Mouse (Mus musculus): Measurements from ENCODE around the gene Emc3. TPM values are rescaled to one million over a fixed set of nuclear protein-coding genes. Genes with fewer than 3 reads are reported as not detected.

The Emc3 gene
- polyA plus RNA-seq, 1 experiment from 2014 or later, result 116 TPM

DNA sequence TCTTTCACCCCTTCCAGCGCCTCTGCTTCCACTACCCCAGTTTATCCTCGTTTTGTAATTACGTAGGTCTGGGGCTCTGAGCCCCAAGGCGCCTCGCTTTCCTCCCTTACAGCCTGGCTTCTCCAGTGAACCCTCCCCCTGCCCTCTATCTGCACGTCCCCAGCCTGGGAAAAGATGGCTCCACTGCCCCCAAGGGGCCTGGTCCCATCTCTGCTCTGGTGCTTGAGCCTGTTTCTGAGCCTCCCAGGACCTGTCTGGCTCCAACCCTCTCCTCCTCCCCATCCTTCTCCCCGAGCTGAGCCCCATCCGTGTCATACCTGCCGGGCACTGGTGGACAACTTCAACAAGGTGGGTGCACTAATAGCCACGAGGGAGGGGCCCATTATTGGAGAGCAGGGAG is 47.7 kb downstream of the Emc3 start:
- H3K4me3 ChIP-seq (ENCODE audit: low read depth, low read length), result peak overlapping the region; percentile 68
- H3K27me3 ChIP-seq (ENCODE audit: control insufficient read depth, insufficient read depth, low read depth, low read length), result no peaks in the 10 kb centered on the region; the same call in 1 of the 2 replicates
- peak overlapping the region; percentile 91 for H3K4me2 ChIP-seq (ENCODE audit: low read length)
- peak overlapping the region; percentile 88 for H3K9ac ChIP-seq (ENCODE audit: low read depth, low read length)
- H3K9me3 ChIP-seq (replicated peaks; ENCODE audit: control insufficient read depth, low read length, poor library complexity, severe bottlenecking), result no peaks in the 10 kb centered on the region
- H3K27ac ChIP-seq (ENCODE audit: low read length), result peak overlapping the region; percentile 92
- WGBS, result 6% methylated on average over 10 of the region's 10 CpGs
- peaks cover 22% of the 10 kb centered on the region for H3K4me1 ChIP-seq (ENCODE audit: control insufficient read depth, insufficient read depth, low read length)
- H3K36me3 ChIP-seq (ENCODE audit: control insufficient read depth, insufficient read depth, low read length), result peaks cover 6% of the 10 kb centered on the region
- peak; percentile 60 for ATAC-seq

DNA sequence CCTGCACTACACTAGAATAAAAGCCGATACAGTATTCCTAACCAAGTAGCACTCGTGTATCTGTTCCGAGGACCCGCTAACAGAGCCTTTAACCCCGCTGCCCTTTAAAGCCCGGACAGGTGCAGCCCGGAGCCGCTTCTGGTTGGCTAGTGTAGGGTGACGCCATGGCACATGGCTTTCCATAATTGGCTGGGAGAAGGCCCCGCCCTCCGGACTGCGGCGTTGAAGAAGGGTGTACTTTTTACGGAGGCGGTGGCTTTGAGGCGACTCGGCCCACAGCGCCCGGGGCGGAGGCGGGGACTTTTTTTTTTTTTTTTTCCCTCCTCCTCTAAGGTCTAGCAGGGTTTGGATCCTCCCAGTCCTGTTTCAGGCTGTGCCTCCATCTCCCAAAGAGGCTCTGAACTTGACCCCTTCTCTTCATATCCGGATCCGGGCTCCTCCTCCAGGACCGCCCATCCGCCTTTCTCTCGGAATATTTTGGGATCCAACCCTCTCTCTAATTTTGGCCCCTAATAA is 48.3 kb downstream of the Emc3 start, which contains the start of gene Creld1:
TSS of gene Creld1 (plus strand) at position 198 of the 516 bp plus-strand sequence.
- no peaks in the 10 kb centered on the region for H3K9me3 ChIP-seq (replicated peaks; ENCODE audit: control insufficient read depth, low read length, poor library complexity, severe bottlenecking)
- H3K4me2 ChIP-seq (ENCODE audit: low read length), result peak within 1 kb of the TSS; percentile 91
- peak; percentile 98 for ATAC-seq
- H3K9ac ChIP-seq (ENCODE audit: low read depth, low read length), result peak within 1 kb of the TSS; percentile 88
- peaks cover 22% of the 10 kb centered on the region for H3K4me1 ChIP-seq (ENCODE audit: control insufficient read depth, insufficient read depth, low read length)
- under 1% methylated on average over 26 of the region's 26 CpGs for WGBS
- peak within 1 kb of the TSS; percentile 68 for H3K4me3 ChIP-seq (ENCODE audit: low read depth, low read length)
- H3K27me3 ChIP-seq (ENCODE audit: control insufficient read depth, insufficient read depth, low read depth, low read length), result no peaks in the 10 kb centered on the region; the same call in 1 of the 2 replicates
- H3K36me3 ChIP-seq (ENCODE audit: control insufficient read depth, insufficient read depth, low read length), result peaks cover 2% of the 10 kb centered on the region; the same call in 1 of the 2 replicates
- peak within 1 kb of the TSS; percentile 92 for H3K27ac ChIP-seq (ENCODE audit: low read length)

DNA sequence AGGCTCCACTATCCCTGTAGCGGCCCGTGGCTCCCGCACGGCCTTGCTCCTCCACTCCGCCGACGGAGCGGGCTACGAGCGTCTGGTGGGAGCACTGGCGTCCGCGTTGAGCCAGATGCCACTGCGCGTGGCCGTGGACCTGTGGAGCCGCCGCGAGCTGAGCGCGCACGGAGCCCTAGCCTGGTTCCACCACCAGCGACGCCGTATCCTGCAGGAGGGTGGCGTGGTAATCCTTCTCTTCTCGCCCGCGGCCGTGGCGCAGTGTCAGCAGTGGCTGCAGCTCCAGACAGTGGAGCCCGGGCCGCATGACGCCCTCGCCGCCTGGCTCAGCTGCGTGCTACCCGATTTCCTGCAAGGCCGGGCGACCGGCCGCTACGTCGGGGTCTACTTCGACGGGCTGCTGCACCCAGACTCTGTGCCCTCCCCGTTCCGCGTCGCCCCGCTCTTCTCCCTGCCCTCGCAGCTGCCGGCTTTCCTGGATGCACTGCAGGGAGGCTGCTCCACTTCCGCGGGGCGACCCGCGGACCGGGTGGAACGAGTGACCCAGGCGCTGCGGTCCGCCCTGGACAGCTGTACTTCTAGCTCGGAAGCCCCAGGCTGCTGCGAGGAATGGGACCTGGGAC is 48.9 kb downstream of the Emc3 start:
- Histone ChIP-seq H3K4me2 (ENCODE audit: low read length) (peak overlapping the region; percentile 91), H3K27ac (ENCODE audit: low read length) (peak overlapping the region; percentile 92), H3K9ac (ENCODE audit: low read depth, low read length) (peak overlapping the region; percentile 80), H3K4me1 (ENCODE audit: control insufficient read depth, insufficient read depth, low read length) (peaks cover 22% of the 10 kb centered on the region), H3K36me3 (ENCODE audit: control insufficient read depth, insufficient read depth, low read length) (0 out of 2 replicates have a peak, but pooled peaks cover 1% of the 10 kb centered on the region), H3K9me3 (replicated peaks; ENCODE audit: control insufficient read depth, low read length, poor library complexity, severe bottlenecking) (no peaks in the 10 kb centered on the region), H3K4me3 (ENCODE audit: low read depth, low read length) (peak overlapping the region; percentile 68), H3K27me3 (ENCODE audit: control insufficient read depth, insufficient read depth, low read depth, low read length) (no peaks in the 10 kb centered on the region; the same call in 1 of the 2 replicates)
- WGBS, result under 1% methylated on average over 65 of the region's 65 CpGs
- peak; percentile 72 for ATAC-seq

DNA sequence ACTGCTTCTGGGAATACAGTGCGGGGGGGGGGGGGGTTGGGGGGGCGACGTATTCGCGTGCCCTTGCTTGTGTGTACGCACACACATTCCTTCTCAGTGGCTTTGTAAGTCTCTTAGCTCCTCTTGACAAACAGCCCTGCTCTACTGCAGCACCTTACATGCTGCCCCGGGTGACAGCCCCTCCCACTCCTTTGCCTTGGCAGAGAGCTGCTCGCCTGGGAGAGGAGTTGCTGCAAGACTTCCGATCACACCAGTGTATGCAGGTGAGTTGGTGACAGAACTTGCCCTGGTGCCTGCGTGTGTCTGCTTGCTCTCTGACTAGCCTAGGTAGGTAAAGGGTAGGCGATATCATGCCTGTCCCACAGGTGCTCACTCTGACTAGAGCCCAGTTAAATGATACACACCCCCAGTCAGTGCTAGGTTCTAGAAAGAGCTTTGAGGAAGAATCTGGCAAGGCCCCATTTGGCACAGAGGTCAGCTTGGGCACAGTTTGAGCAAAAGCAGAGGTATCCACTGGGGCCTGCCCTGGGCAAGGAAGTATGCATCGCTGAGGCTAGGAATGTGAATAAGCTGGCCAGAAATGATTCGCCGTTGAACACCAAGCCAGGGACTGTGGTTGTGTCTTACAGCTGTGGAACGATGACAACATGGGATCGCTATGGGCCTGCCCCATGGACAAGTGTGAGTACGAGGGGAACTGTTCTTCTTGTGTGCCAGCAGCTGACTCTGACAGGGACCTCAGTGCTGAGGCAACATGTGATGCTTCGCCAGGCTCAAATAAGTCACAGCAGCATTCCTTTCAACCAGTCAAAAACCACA is 50.7 kb downstream of the Emc3 start:
- peaks cover 22% of the 10 kb centered on the region for H3K4me1 ChIP-seq (ENCODE audit: control insufficient read depth, insufficient read depth, low read length)
- H3K4me2 ChIP-seq (ENCODE audit: low read length), result no peak overlapping the region
- H3K27me3 ChIP-seq (ENCODE audit: control insufficient read depth, insufficient read depth, low read depth, low read length), result no peaks in the 10 kb centered on the region; the same call in 1 of the 2 replicates
- no peak overlapping the region for H3K4me3 ChIP-seq (ENCODE audit: low read depth, low read length)
- 68% methylated on average over 18 of the region's 18 CpGs for WGBS
- H3K27ac ChIP-seq (ENCODE audit: low read length), result no peak overlapping the region
- no peak for ATAC-seq
- no peaks in the 10 kb centered on the region for H3K36me3 ChIP-seq (ENCODE audit: control insufficient read depth, insufficient read depth, low read length)
- H3K9ac ChIP-seq (ENCODE audit: low read depth, low read length), result no peak overlapping the region
- no peaks in the 10 kb centered on the region for H3K9me3 ChIP-seq (replicated peaks; ENCODE audit: control insufficient read depth, low read length, poor library complexity, severe bottlenecking)

DNA sequence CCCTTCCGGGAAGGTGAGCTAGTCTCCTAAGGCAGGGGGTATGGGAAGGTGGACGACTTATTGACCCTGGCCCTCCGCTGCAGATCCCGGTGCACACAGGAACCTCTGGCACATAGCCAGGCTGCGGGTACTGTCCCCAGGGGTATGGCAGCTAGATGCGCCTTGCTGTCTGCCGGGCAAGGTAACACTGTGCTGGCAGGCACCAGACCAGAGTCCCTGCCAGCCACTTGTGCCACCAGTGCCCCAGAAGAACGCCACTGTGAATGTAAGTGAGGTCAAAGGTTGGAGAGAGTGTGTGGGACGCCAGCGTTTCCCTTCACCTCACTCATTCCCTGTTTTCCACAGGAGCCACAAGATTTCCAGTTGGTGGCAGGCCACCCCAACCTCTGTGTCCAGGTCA is 52.5 kb downstream of the Emc3 start:
- H3K4me3 ChIP-seq (ENCODE audit: low read depth, low read length), result no peak overlapping the region
- H3K9me3 ChIP-seq (replicated peaks; ENCODE audit: control insufficient read depth, low read length, poor library complexity, severe bottlenecking), result no peaks in the 10 kb centered on the region
- no peak for ATAC-seq
- H3K27me3 ChIP-seq (ENCODE audit: control insufficient read depth, insufficient read depth, low read depth, low read length), result no peaks in the 10 kb centered on the region; the same call in 1 of the 2 replicates
- no peak overlapping the region for H3K4me2 ChIP-seq (ENCODE audit: low read length)
- WGBS, result 84% methylated on average over 10 of the region's 10 CpGs
- peaks cover 8% of the 10 kb centered on the region; the same call in 1 of the 2 replicates for H3K4me1 ChIP-seq (ENCODE audit: control insufficient read depth, insufficient read depth, low read length)
- H3K36me3 ChIP-seq (ENCODE audit: control insufficient read depth, insufficient read depth, low read length), result no peaks in the 10 kb centered on the region
- no peak overlapping the region for H3K27ac ChIP-seq (ENCODE audit: low read length)
- H3K9ac ChIP-seq (ENCODE audit: low read depth, low read length), result no peak overlapping the region

DNA sequence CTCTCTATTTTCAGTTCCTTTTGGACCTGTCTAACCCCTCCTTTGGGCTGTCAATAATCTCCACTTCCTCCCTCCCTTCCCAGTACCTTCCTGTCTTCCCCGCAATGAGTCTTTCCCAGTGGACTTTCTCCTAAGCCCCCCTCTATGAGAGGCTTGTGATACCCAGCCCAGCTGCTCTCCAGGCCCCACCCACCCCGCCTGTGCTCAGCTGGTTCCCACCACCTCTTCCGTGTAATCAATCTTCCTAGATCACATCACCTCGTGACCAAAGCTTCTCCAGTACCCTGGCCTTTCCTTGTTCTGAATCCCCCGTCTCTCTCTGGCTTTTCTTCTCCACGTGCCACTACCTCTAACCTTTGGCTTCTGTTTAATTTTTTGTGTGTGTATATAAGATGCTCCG is 54.1 kb downstream of the Emc3 start:
- 61% methylated on average over 7 of the region's 7 CpGs for WGBS
- peaks cover 6% of the 10 kb centered on the region; the same call in 1 of the 2 replicates for H3K4me1 ChIP-seq (ENCODE audit: control insufficient read depth, insufficient read depth, low read length)

DNA sequence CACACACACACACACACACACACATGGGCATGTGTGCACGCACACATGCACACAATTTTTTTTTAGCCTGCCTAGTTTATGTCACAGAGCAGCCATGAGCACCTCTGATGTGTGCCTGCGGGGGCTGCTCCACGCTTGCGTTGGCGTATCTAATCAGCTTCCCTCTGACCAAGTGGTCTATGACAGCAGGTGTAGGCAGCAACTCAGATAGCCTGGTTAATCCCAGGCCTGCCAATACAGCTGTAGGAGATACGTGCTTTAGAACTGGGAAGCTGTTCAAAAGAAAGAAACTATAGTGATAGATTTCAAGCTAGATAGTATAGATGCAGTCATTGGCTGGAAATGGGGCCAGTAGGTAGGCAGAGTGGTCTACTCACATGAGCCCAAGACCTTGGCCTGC is 57.7 kb downstream of the Emc3 start:
- Histone ChIP-seq H3K9ac (ENCODE audit: low read depth, low read length) (no peak overlapping the region), H3K27ac (ENCODE audit: low read length) (no peak overlapping the region), H3K36me3 (ENCODE audit: control insufficient read depth, insufficient read depth, low read length) (no peaks in the 10 kb centered on the region), H3K4me3 (ENCODE audit: low read depth, low read length) (no peak overlapping the region), H3K4me2 (ENCODE audit: low read length) (no peak overlapping the region), H3K27me3 (ENCODE audit: control insufficient read depth, insufficient read depth, low read depth, low read length) (peaks cover 16% of the 10 kb centered on the region), H3K4me1 (ENCODE audit: control insufficient read depth, insufficient read depth, low read length) (peaks cover 7% of the 10 kb centered on the region; the same call in 1 of the 2 replicates), H3K9me3 (replicated peaks; ENCODE audit: control insufficient read depth, low read length, poor library complexity, severe bottlenecking) (no peaks in the 10 kb centered on the region)
- 80% methylated on average over 6 of the region's 6 CpGs for WGBS
- ATAC-seq, result no peak

More for the DNA sequence above, 54.1 kb downstream of the Emc3 start:
- H3K9me3 ChIP-seq (replicated peaks; ENCODE audit: control insufficient read depth, low read length, poor library complexity, severe bottlenecking), result no peaks in the 10 kb centered on the region
- no peaks in the 10 kb centered on the region; the same call in 1 of the 2 replicates for H3K27me3 ChIP-seq (ENCODE audit: control insufficient read depth, insufficient read depth, low read depth, low read length)
- no peak overlapping the region for H3K27ac ChIP-seq (ENCODE audit: low read length)
- H3K4me2 ChIP-seq (ENCODE audit: low read length), result no peak overlapping the region
- no peak for ATAC-seq
- no peak overlapping the region for H3K4me3 ChIP-seq (ENCODE audit: low read depth, low read length)
- H3K36me3 ChIP-seq (ENCODE audit: control insufficient read depth, insufficient read depth, low read length), result no peaks in the 10 kb centered on the region
- H3K9ac ChIP-seq (ENCODE audit: low read depth, low read length), result no peak overlapping the region

DNA sequence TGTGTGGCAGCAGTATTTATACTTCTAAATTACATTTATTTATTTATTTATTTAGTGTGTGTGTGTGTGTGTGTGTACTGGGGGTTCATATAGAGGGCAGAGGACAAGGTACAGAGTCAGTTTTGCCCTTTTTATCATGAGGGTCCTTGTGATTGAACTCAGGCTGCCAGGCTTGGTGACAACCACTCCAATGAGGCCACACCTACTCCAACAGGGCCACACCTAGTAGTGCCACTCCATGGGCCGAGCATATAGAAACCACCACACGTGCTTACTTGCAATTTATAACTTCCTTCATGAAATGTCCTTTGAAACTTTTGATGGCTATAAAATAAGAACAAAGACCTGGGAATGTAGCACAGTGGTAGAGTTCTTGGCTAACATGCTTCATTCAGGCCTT is 58.2 kb downstream of the Emc3 start:
- H3K9ac ChIP-seq (ENCODE audit: low read depth, low read length), result no peak overlapping the region
- H3K27ac ChIP-seq (ENCODE audit: low read length), result no peak overlapping the region
- 81% methylated on average over 2 of the region's 2 CpGs for WGBS

More for the DNA sequence above, 58.2 kb downstream of the Emc3 start:
- Histone ChIP-seq H3K36me3 (ENCODE audit: control insufficient read depth, insufficient read depth, low read length) (no peaks in the 10 kb centered on the region), H3K27me3 (ENCODE audit: control insufficient read depth, insufficient read depth, low read depth, low read length) (peaks cover 16% of the 10 kb centered on the region), H3K4me3 (ENCODE audit: low read depth, low read length) (no peak overlapping the region), H3K9me3 (replicated peaks; ENCODE audit: control insufficient read depth, low read length, poor library complexity, severe bottlenecking) (no peaks in the 10 kb centered on the region), H3K4me2 (ENCODE audit: low read length) (no peak overlapping the region), H3K4me1 (ENCODE audit: control insufficient read depth, insufficient read depth, low read length) (peaks cover 7% of the 10 kb centered on the region; the same call in 1 of the 2 replicates)
- ATAC-seq, result no peak
